Mouse (Mus musculus): ENCODE results near the gene Flt1. TPM values are rescaled to one million over a fixed set of nuclear protein-coding genes. Genes with fewer than 3 reads are reported as not detected.

Gene Flt1
- polyA plus RNA-seq (2015; fragmentation: Nextera tagmentation; extraction: Ambion mirVana) = 6.3 and 13.2 TPM in 2 replicates

GRCm38 (mm10) chr5:147725831-147726700 is at the start of gene Flt1:
TSS of gene Flt1 (minus strand) at chr5:147726011.

Other genes with a start within 250 kb of the Flt1 start
- 578 and 663 TPM in 2 replicates for gene Pomp, start 134.4 kb upstream of the Flt1 start, polyA plus RNA-seq (2015; fragmentation: Nextera tagmentation; extraction: Ambion mirVana)
- gene Slc46a3, start 168.8 kb upstream of the Flt1 start, polyA plus RNA-seq (2015; fragmentation: Nextera tagmentation; extraction: Ambion mirVana) = 5.2 and 7.9 TPM in 2 replicates
- 8.4 and 9.7 TPM in 2 replicates for gene Mtus2, start 231.3 kb upstream of the Flt1 start, polyA plus RNA-seq (2015; fragmentation: Nextera tagmentation; extraction: Ambion mirVana)